Mouse (Mus musculus) heart, adult 11 months (tissue): ENCODE data around the gene Tmem63b.

Experiments
- DNase-seq: peaks from one replicate; pipeline ENCODE4 v3.0.0; 2022

The Tmem63b gene

DNA sequence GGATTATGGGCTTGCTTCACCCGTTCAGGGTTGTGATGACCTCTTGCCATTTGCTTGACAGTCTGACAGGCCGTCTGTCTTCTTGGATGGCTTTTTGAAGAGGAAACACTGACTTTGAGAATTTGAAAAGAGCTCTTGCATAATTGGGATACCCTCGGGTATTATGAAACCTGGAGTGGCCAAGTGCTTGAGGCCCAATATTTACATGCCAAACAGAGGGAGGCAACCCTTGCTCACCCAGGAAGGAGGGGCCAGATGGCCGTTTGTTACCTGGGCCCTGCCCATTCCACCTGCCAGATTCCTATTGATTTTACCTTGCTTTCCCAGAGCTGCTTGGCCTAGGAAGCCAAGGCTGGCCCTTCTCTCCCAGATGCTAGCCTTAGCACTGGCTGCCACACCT is 15.5 kb upstream of the Tmem63b start:
- no peak for DNase-seq

DNA sequence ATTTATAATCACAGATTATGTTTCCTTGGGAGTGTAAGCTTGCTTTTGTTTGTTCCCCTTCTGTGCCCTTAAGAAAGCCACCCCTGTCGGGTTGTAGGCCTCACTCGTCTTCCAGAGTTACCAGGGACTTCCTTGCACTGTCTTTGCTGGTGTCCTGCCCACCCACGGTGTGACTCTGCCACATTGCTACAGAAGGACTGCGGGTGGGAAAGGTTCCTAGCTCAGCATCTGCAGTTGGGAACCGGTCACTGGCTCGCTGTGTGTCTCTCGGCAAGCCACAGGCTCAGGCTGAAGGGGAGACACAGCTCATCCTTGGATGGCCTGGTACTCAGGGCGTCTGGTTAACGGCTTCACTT is 14.5 kb upstream of the Tmem63b start:
- no peak for DNase-seq

DNA sequence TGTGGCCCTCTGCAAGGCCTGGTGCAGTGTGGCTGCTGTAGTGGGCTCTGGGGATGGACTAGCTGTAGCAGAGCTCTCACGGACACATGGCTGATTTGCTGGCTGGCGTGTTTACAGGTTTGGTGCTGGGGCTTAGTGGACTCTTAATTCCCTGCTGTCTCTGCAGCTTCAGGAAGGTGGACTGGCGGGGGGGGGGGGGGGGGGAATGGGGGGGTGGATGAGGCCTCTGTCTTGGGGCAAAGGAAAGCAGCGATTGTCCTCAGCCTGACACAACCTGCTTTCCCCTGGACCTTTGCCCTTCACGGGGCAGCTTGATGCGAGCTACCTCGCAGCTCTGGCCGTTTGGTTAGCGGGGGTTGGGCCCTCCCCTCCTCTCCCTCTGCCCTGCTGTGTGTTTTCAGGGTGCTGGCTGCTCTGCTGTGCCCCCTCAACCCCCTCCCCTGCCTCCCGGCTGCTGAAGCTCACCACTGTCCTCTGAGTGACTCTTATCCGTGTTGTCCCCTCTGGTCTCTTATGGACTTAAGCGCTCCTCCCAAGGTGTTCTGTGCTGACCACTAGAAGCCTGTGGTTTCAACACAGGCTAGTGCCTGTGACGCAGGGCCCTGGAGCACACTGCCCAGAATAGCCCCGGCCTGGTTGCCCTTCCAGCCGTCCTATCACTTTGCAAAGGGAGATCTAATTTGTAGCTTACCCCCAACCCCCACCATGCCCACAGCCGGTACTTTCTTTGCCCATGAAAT is 14.0 kb upstream of the Tmem63b start:
- DNase-seq: peak; percentile 97

GRCm38 (mm10) chr17:45699039-45699740 is 12.5 kb upstream of the Tmem63b start:
- no peak for DNase-seq

DNA sequence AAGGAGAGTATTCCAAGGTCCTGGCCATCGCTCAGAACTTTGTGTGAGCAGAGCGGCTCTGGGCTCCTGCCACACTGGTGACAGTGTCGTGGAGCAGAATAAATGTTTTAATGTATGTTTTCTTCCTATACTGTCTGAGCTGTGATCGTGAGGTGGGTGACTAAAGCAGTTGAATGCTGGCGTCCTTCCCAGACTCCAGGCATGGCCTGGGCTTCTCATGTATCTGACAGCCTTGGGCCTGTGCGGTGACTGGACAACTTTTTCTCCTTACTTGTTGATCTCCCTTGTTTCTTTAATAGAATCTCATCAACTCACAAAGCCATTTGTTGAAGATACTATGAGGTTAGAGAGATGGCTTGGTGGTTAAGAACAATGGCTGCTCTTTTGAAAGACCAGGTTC is 11.7 kb upstream of the Tmem63b start:
- no peak for DNase-seq

- DNase-seq: no peak
Observed at GRCm38 (mm10) chr17:45696981-45697380, 10.3 kb upstream of the Tmem63b start.

- no peak for DNase-seq
Observed at GRCm38 (mm10) chr17:45695227-45696120, 8.8 kb upstream of the Tmem63b start.

GRCm38 (mm10) chr17:45693812-45694565 is 7.3 kb upstream of the Tmem63b start:
- peak; percentile 96 for DNase-seq

GRCm38 (mm10) chr17:45692159-45692558 is 5.5 kb upstream of the Tmem63b start:
- DNase-seq: no peak

GRCm38 (mm10) chr17:45690044-45690443 is 3.3 kb upstream of the Tmem63b start:
- no peak for DNase-seq

- DNase-seq: no peak
Observed at GRCm38 (mm10) chr17:45689120-45689519, 2.4 kb upstream of the Tmem63b start.

DNA sequence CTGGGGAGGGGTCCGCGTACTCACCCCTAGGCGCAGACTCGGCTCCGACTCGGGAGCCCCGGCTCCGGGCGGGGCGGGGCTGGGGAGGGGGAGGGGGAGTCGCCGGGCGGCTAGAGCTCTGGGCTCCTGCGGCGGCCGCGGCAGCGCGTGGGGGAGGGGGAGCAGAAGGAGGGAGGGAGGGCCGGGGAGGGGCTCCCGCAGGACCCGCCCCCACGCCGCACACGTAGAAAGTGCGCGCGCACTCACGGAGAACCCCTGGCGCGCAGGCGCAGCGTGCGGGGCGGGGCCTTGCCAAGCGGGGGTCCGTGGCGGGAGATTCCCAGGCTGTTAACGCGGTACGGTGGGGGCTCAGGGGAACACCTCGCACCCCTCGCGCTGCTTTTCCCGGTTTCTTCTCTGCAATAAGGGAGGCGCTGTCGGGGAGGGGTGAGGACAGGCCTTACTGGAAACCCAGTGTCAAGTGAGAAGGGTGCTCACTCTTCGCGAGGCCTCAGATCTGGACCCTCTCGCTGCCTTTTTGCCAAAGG is 549 bp downstream of the Tmem63b start, which contains the start of gene Mrpl14:
TSS of gene Mrpl14 (plus strand) at position 230 of the 527 bp plus-strand sequence.
- peak; percentile 99 for DNase-seq

GRCm38 (mm10) chr17:45685171-45686092 is 1.3 kb downstream of the Tmem63b start:
- peak; percentile 96 for DNase-seq

- peak; percentile 93 for DNase-seq
Observed at GRCm38 (mm10) chr17:45684667-45685131, 2.0 kb downstream of the Tmem63b start.

- no peak for DNase-seq
Observed at GRCm38 (mm10) chr17:45682843-45683242, 3.9 kb downstream of the Tmem63b start.

DNA sequence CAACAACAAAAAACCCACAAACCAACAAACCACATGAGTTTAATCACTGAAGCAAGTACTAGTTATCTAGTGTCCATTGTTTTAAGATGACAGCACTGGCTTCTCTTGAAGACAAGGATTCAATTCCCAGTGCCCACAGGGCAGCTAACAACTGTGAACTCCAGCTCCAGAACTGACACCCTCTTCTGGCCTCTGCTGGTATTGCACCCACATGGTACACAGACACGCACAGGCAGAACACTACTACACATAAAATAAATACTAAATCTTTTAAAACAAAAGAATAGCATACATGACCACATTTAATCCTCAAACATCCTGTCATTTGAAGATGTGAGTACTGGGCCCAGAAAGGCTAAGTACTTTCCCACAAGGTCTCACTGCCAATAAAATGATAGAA is 5.1 kb downstream of the Tmem63b start:
- no peak for DNase-seq

- peak; percentile 97 for DNase-seq
Observed at GRCm38 (mm10) chr17:45680391-45680980, 6.2 kb downstream of the Tmem63b start.

DNA sequence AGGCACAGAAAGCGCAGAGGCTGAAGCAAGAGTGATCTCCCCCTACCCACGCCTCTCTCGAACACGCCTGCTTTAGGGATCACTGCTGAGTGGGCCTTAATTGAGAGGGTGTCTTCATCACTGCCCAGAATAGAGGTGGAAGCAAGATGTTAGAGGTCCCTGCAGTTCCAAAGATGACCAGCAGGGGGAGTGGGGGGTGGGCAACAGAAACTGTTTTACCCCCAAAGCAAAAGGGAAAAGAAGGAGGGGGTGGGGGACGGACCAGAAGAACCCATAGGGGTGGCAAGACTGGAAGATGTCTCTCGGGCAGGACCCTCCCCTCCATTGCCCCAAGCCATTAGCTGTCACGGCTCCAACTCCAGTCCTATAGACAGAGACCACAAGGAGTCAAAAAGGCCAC is 8.6 kb downstream of the Tmem63b start:
- DNase-seq: no peak

- DNase-seq: no peak
Observed at GRCm38 (mm10) chr17:45672598-45672997, 14.1 kb downstream of the Tmem63b start.

- no peak for DNase-seq
Observed at GRCm38 (mm10) chr17:45671821-45672220, 14.9 kb downstream of the Tmem63b start.

DNA sequence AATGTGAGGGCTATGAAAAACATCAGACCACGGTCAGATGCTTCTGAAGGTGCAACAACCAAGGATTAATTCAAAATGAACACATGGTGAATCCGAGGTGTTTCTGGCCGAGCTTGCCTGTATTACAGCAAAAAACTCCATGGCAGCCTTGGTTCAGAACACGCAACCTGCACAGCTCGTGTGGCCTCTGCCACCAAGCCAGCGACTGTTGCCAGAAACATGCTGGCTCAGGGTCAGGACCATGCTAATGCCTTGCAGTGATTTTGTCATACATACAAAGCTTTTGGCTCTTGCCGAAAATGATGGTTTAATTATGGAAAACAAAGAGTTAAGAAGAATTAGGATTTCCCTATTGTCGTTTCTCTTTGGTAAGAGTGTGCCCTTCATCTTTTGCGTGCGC is 18.7 kb downstream of the Tmem63b start:
- DNase-seq: no peak
